Mouse (Mus musculus) thymus, adult 2 months (tissue): Measurements from ENCODE around the gene Hs3st5.

Experiments
- CTCF ChIP-seq: fragments of 200-500 bp; IDR thresholded peaks from 2 replicates; pipeline ENCODE4 v1.5.1; 2012; ENCODE audit warnings: mild to moderate bottlenecking, control low read depth, low read length, moderate library complexity, borderline replicate concordance; ENCODE audit not compliant: control insufficient read depth, poor library complexity, insufficient read depth; ENCODE audit errors: extremely low read depth
- POLR2A ChIP-seq: fragments of 200-500 bp; IDR thresholded peaks from 2 replicates; pipeline ENCODE4 v1.6.1; 2012; ENCODE audit warnings: mild to moderate bottlenecking, low read length, control low read depth, moderate library complexity; ENCODE audit not compliant: control insufficient read depth, poor library complexity, insufficient read depth; ENCODE audit errors: extremely low read depth

GRCm38 (mm10) chr10:36795311-36795710 is 288.7 kb downstream of the Hs3st5 start:
- TF ChIP-seq CTCF (no peak), POLR2A (no peak)
